Mouse (Mus musculus): ENCODE results near the gene Rest. TPM values are rescaled to one million over a fixed set of nuclear protein-coding genes. Genes with fewer than 3 reads are reported as not detected.
A peak's percentile ranks its signal among the peaks of the same experiment; 100 is the strongest.

Gene Rest
- polyA plus RNA-seq, 1 experiment from 2014 or later, result 20.4 TPM

- H3K9ac ChIP-seq (replicated peaks; ENCODE audit: low read depth), result no peak overlapping the region
- DNase-seq (ENCODE audit: low spot score) (no peak), ATAC-seq (no peak)
- peak overlapping the region; percentile 71 for H3K4me2 ChIP-seq (replicated peaks; ENCODE audit: low read depth, low read length)
- H3K27ac ChIP-seq (ENCODE audit: low read length), result no peak overlapping the region
- peaks cover 3% of the 10 kb centered on the region; the same call in 1 of the 2 replicates for H3K36me3 ChIP-seq (ENCODE audit: insufficient read depth, low read length)
- H3K4me3 ChIP-seq (ENCODE audit: low read depth, low read length), result peak overlapping the region; percentile 94; the same call in 1 of the 2 replicates
- 68% methylated on average over 4 of the region's 4 CpGs for WGBS
- no peak for TF ChIP-seq CTCF (IDR thresholded peaks at IDR 0.05)
- no peak for TF ChIP-seq EP300 (IDR thresholded peaks at IDR 0.05)
- H3K9me3 ChIP-seq (ENCODE audit: low read length), result no peaks in the 10 kb centered on the region
- peaks cover 5% of the 10 kb centered on the region; the same call in 1 of the 2 replicates for H3K4me1 ChIP-seq (ENCODE audit: insufficient read depth, low read depth, low read length)
- H3K27me3 ChIP-seq (replicated peaks; ENCODE audit: insufficient read depth, low read length), result no peaks in the 10 kb centered on the region
Observed at GRCm38 (mm10) chr5:77267441-77267840, 2.1 kb downstream of the Rest start.

GRCm38 (mm10) chr5:77267957-77268624 is 2.8 kb downstream of the Rest start:
- Histone ChIP-seq H3K27ac (ENCODE audit: low read length) (no peak overlapping the region), H3K9me3 (ENCODE audit: low read length) (no peaks in the 10 kb centered on the region), H3K4me2 (replicated peaks; ENCODE audit: low read depth, low read length) (no peak overlapping the region), H3K36me3 (ENCODE audit: insufficient read depth, low read length) (peaks cover 3% of the 10 kb centered on the region; the same call in 1 of the 2 replicates), H3K9ac (replicated peaks; ENCODE audit: low read depth) (no peak overlapping the region), H3K27me3 (replicated peaks; ENCODE audit: insufficient read depth, low read length) (no peaks in the 10 kb centered on the region), H3K4me1 (ENCODE audit: insufficient read depth, low read depth, low read length) (peaks cover 5% of the 10 kb centered on the region; the same call in 1 of the 2 replicates), H3K4me3 (ENCODE audit: low read depth, low read length) (no peak overlapping the region)
- 91% methylated on average over 30 of the region's 30 CpGs for WGBS
- TF ChIP-seq CTCF (IDR thresholded peaks at IDR 0.05), result no peak
- no peak for TF ChIP-seq EP300 (IDR thresholded peaks at IDR 0.05)
- ATAC-seq, result no peak
- DNase-seq (ENCODE audit: low spot score), result no peak

- H3K4me1 ChIP-seq (ENCODE audit: insufficient read depth, low read depth, low read length), result peaks cover 5% of the 10 kb centered on the region; the same call in 1 of the 2 replicates
- no peak overlapping the region for H3K4me2 ChIP-seq (replicated peaks; ENCODE audit: low read depth, low read length)
- peaks cover 3% of the 10 kb centered on the region; the same call in 1 of the 2 replicates for H3K36me3 ChIP-seq (ENCODE audit: insufficient read depth, low read length)
- no peak for DNase-seq (ENCODE audit: low spot score)
- H3K27me3 ChIP-seq (replicated peaks; ENCODE audit: insufficient read depth, low read length), result no peaks in the 10 kb centered on the region
- WGBS, result 73% methylated on average over 8 of the region's 8 CpGs
- H3K4me3 ChIP-seq (ENCODE audit: low read depth, low read length), result no peak overlapping the region
- no peak for ATAC-seq
- TF ChIP-seq CTCF (IDR thresholded peaks at IDR 0.05) (peak; percentile 53), EP300 (IDR thresholded peaks at IDR 0.05) (no peak)
- no peak overlapping the region for H3K9ac ChIP-seq (replicated peaks; ENCODE audit: low read depth)
- H3K9me3 ChIP-seq (ENCODE audit: low read length), result no peaks in the 10 kb centered on the region
- no peak overlapping the region for H3K27ac ChIP-seq (ENCODE audit: low read length)
Observed at GRCm38 (mm10) chr5:77269399-77269798, 4.1 kb downstream of the Rest start.

GRCm38 (mm10) chr5:77273151-77273550 is 7.9 kb downstream of the Rest start:
- H3K36me3 ChIP-seq (ENCODE audit: insufficient read depth, low read length), result peaks cover 17% of the 10 kb centered on the region; the same call in 1 of the 2 replicates
- DNase-seq (ENCODE audit: low spot score), result no peak
- TF ChIP-seq EP300 (IDR thresholded peaks at IDR 0.05), result no peak
- no peak for TF ChIP-seq CTCF (IDR thresholded peaks at IDR 0.05)
- H3K4me3 ChIP-seq (ENCODE audit: low read depth, low read length), result no peak overlapping the region
- H3K9me3 ChIP-seq (ENCODE audit: low read length), result no peaks in the 10 kb centered on the region
- H3K27ac ChIP-seq (ENCODE audit: low read length), result no peak overlapping the region
- H3K27me3 ChIP-seq (replicated peaks; ENCODE audit: insufficient read depth, low read length), result no peaks in the 10 kb centered on the region
- ATAC-seq, result no peak
- H3K4me1 ChIP-seq (ENCODE audit: insufficient read depth, low read depth, low read length), result no peaks in the 10 kb centered on the region; the same call in 1 of the 2 replicates
- no peak overlapping the region for H3K9ac ChIP-seq (replicated peaks; ENCODE audit: low read depth)
- WGBS, result 74% methylated on average over 7 of the region's 7 CpGs
- H3K4me2 ChIP-seq (replicated peaks; ENCODE audit: low read depth, low read length), result no peak overlapping the region

- no peak overlapping the region for H3K27ac ChIP-seq (ENCODE audit: low read length)
- 83% methylated on average over 5 of the region's 5 CpGs for WGBS
- H3K9me3 ChIP-seq (ENCODE audit: low read length), result no peaks in the 10 kb centered on the region
- TF ChIP-seq EP300 (IDR thresholded peaks at IDR 0.05), result no peak
- TF ChIP-seq CTCF (IDR thresholded peaks at IDR 0.05), result peak; percentile 75
- H3K9ac ChIP-seq (replicated peaks; ENCODE audit: low read depth), result no peak overlapping the region
- H3K27me3 ChIP-seq (replicated peaks; ENCODE audit: insufficient read depth, low read length), result no peaks in the 10 kb centered on the region
- DNase-seq (ENCODE audit: low spot score) (peak; percentile 36), ATAC-seq (no peak)
- no peaks in the 10 kb centered on the region; the same call in 1 of the 2 replicates for H3K4me1 ChIP-seq (ENCODE audit: insufficient read depth, low read depth, low read length)
- no peak overlapping the region for H3K4me2 ChIP-seq (replicated peaks; ENCODE audit: low read depth, low read length)
- H3K4me3 ChIP-seq (ENCODE audit: low read depth, low read length), result no peak overlapping the region
- H3K36me3 ChIP-seq (ENCODE audit: insufficient read depth, low read length), result peaks cover 26% of the 10 kb centered on the region
Observed at GRCm38 (mm10) chr5:77275950-77276349, 10.7 kb downstream of the Rest start.

- no peaks in the 10 kb centered on the region for H3K27me3 ChIP-seq (replicated peaks; ENCODE audit: insufficient read depth, low read length)
- H3K27ac ChIP-seq (ENCODE audit: low read length), result no peak overlapping the region
- H3K36me3 ChIP-seq (ENCODE audit: insufficient read depth, low read length), result peaks cover 35% of the 10 kb centered on the region
- no peak overlapping the region for H3K9ac ChIP-seq (replicated peaks; ENCODE audit: low read depth)
- DNase-seq (ENCODE audit: low spot score) (no peak), ATAC-seq (no peak)
- no peak overlapping the region for H3K4me2 ChIP-seq (replicated peaks; ENCODE audit: low read depth, low read length)
- no peaks in the 10 kb centered on the region; the same call in 1 of the 2 replicates for H3K4me1 ChIP-seq (ENCODE audit: insufficient read depth, low read depth, low read length)
- no peak overlapping the region for H3K4me3 ChIP-seq (ENCODE audit: low read depth, low read length)
- no peaks in the 10 kb centered on the region for H3K9me3 ChIP-seq (ENCODE audit: low read length)
- no peak for TF ChIP-seq EP300 (IDR thresholded peaks at IDR 0.05)
- no peak for TF ChIP-seq CTCF (IDR thresholded peaks at IDR 0.05)
- 94% methylated on average over 6 of the region's 6 CpGs for WGBS
Observed at GRCm38 (mm10) chr5:77277204-77277603, 11.9 kb downstream of the Rest start.
